Mouse (Mus musculus) limb, embryonic 12.5 days (tissue): ENCODE results near the gene Tmem233. TPM values are rescaled to one million over a fixed set of nuclear protein-coding genes. Genes with fewer than 3 reads are reported as not detected.

Source experiments
- ATAC-seq: fragments of 200-750 bp; cut with Nextera tagmentation; 2 replicates; pipeline ENCODE4 v1.8.0; 2017; ENCODE audit warnings: low read depth, moderate TSS enrichment; ENCODE audit not compliant: insufficient number of reproducible peaks, insufficient read depth, low FRiP score, low TSS enrichment
- H3K27ac ChIP-seq: fragments of 300-500 bp; sonication (generic); 2 replicates; pipeline ENCODE4 v1.5.1; 2016; ENCODE audit warnings: mild to moderate bottlenecking, moderate library complexity
- H3K27me3 ChIP-seq: fragments of 300-500 bp; sonication (generic); 2 replicates; pipeline ENCODE4 v1.6.1; 2016; ENCODE audit warnings: mild to moderate bottlenecking, moderate library complexity
- H3K36me3 ChIP-seq: fragments of 300-500 bp; sonication (generic); 2 replicates; pipeline ENCODE4 v1.6.1; 2016; ENCODE audit warnings: mild to moderate bottlenecking, moderate library complexity
- H3K4me1 ChIP-seq: fragments of 300-500 bp; sonication (generic); replicated peaks from 2 replicates; pipeline ENCODE4 v1.6.1; 2016
- H3K4me2 ChIP-seq: fragments of 300-500 bp; sonication (generic); 2 replicates; pipeline ENCODE4 v1.6.1; 2016; ENCODE audit warnings: mild to moderate bottlenecking, moderate library complexity
- H3K4me3 ChIP-seq: fragments of 300-500 bp; sonication (generic); replicated peaks from 2 replicates; pipeline ENCODE4 v1.5.1; 2016; ENCODE audit warnings: mild to moderate bottlenecking
- H3K9ac ChIP-seq: fragments of 300-500 bp; sonication (generic); replicated peaks from 2 replicates; pipeline ENCODE4 v1.6.1; 2016; ENCODE audit warnings: mild to moderate bottlenecking, moderate library complexity
- H3K9me3 ChIP-seq: fragments of 300-500 bp; sonication (generic); 2 replicates; pipeline ENCODE4 v1.6.1; 2016; ENCODE audit warnings: mild to moderate bottlenecking, moderate library complexity
- WGBS: fragments of 180-500 bp; shearing (Covaris S2); methylation state at CpG from one replicate; pipeline ENCODE4 v1.1.7; 2016; 5-methylcytosine and 5-hydroxymethylcytosine counted together
- polyA plus RNA-seq: library from polyadenylated mRNA; unstranded; fragments of >200 nt; fragmentation: Nextera tagmentation; extraction: Ambion mirVana; gene quantifications from 2 replicates; pipeline ENCODE4 v1.2.1, GENCODE M21; 2016

The Tmem233 gene
- polyA plus RNA-seq = not detected in 2 replicates

DNA sequence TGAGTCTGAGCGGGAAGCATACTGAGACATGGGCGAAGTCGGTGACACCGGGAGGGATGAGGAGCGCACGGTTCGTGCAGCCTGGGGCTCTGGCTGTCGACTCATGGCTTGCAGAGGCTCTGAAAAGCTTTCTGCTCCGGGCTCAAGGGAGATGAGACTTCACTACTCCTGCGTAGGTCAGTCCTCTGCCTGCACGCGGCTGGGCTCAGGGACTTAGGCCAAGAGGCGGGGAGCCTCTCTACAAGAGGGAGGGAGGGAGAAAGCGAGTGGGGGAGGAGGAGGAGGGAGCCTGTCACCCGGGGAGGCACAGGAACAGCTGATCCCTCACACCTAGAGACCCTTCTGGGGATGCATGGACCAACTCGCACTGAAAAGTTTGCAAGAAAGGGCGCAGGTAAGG is at the start of gene Tmem233:
Gene Tmem233 (minus strand): TSS at position 164 of the 400 bp plus-strand sequence.
- H3K4me2 ChIP-seq = no peak within 1 kb of the TSS
- H3K27ac ChIP-seq = no peak within 1 kb of the TSS
- no peaks in the 10 kb centered on the region for H3K4me1 ChIP-seq
- H3K9me3 ChIP-seq = peaks cover 3% of the 10 kb centered on the region; the same call in 1 of the 2 replicates
- no peak for ATAC-seq
- no peak within 1 kb of the TSS for H3K4me3 ChIP-seq
- peaks cover 30% of the 10 kb centered on the region for H3K27me3 ChIP-seq
- H3K9ac ChIP-seq = no peak within 1 kb of the TSS
- 13% methylated on average over 17 of the region's 17 CpGs for whole genome bisulfite sequencing
- H3K36me3 ChIP-seq = no peaks in the 10 kb centered on the region

DNA sequence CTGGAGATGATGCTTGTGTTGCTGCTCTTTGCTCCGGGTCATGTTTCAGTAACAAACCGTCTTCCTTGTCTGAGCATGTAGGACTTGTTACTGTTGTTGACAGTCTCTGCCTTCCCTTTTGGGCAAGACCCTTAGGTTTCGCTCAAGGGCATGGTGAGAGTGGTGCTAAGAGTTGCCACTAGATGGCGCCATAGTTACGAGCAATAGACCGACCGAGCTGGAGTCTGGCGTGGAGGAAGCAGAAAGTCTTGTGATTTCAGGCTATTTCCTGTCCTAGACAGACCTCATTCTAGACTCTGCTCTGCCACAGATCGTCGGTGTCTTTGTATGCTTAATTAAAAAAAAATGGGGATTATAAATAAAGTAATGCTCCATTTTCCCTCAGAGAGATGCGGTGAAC is 40.3 kb upstream of the Tmem233 start:
- 10% methylated on average over 11 of the region's 11 CpGs for WGBS
- no peak overlapping the region for H3K4me2 ChIP-seq
- no peaks in the 10 kb centered on the region for H3K27me3 ChIP-seq
- no peaks in the 10 kb centered on the region for H3K4me1 ChIP-seq
- H3K9me3 ChIP-seq = no peaks in the 10 kb centered on the region
- no peak overlapping the region for H3K4me3 ChIP-seq
- no peak for ATAC-seq
- H3K27ac ChIP-seq = no peak overlapping the region
- H3K36me3 ChIP-seq = no peaks in the 10 kb centered on the region
- no peak overlapping the region for H3K9ac ChIP-seq

GRCm38 (mm10) chr5:116116567-116116966 is 33.5 kb upstream of the Tmem233 start:
- Histone ChIP-seq H3K27ac (no peak overlapping the region), H3K27me3 (no peaks in the 10 kb centered on the region), H3K36me3 (no peaks in the 10 kb centered on the region), H3K9ac (no peak overlapping the region), H3K4me2 (no peak overlapping the region), H3K4me3 (no peak overlapping the region), H3K4me1 (no peaks in the 10 kb centered on the region), H3K9me3 (no peaks in the 10 kb centered on the region)
- 46% methylated on average over 9 of the region's 9 CpGs for WGBS
- ATAC-seq = no peak

DNA sequence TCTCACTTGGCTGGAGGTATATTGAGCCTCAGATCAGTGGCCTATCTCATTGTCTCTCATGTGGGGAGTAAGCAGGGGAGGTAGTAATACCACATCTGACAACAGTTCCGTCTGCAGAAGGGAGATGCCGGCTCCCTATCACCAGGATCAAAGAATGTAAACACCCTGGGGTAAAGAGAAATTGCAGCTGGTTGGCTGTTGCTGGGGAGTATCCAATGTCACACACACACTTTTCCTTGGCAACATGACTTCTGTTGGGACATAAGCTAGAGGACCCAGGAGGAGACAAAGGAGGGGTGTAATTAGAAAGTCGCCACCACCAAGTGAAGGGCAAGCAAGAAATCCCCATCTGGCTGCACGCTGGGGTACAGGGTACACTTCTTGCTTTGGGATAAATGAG is 33.1 kb upstream of the Tmem233 start:
- Histone ChIP-seq H3K36me3 (no peaks in the 10 kb centered on the region), H3K4me1 (no peaks in the 10 kb centered on the region), H3K9ac (no peak overlapping the region), H3K4me2 (no peak overlapping the region), H3K9me3 (no peaks in the 10 kb centered on the region), H3K27ac (no peak overlapping the region), H3K27me3 (no peaks in the 10 kb centered on the region), H3K4me3 (no peak overlapping the region)
- 49% methylated on average over 4 of the region's 4 CpGs for WGBS
- no peak for ATAC-seq

GRCm38 (mm10) chr5:116115071-116115834 is 32.2 kb upstream of the Tmem233 start:
- Histone ChIP-seq H3K4me3 (no peak overlapping the region), H3K27ac (no peak overlapping the region), H3K4me2 (no peak overlapping the region), H3K4me1 (no peaks in the 10 kb centered on the region), H3K36me3 (no peaks in the 10 kb centered on the region), H3K27me3 (no peaks in the 10 kb centered on the region), H3K9ac (no peak overlapping the region), H3K9me3 (no peaks in the 10 kb centered on the region)
- WGBS = 64% methylated on average over 14 of the region's 14 CpGs
- ATAC-seq = no peak

DNA sequence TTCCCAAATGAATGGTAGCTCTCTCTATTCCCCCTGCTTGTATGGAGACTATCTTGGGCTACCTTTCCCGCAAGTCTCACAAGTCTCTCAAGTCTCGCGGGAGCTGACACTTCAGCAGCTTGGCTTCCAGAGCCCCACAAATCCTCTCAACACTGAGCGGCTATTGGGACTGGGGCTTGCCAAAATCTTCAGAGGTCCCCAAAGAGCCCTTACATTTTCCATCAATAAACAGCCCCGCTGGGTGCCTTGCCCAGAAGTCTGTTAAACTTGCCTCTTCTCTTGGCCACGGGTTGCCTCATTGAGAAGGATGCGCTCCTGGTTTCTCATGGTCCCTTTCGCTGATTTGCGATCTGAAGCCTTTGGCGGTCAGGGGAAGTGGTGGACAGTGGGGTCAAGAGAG is 25.6 kb upstream of the Tmem233 start:
- no peaks in the 10 kb centered on the region for H3K27me3 ChIP-seq
- no peak overlapping the region for H3K27ac ChIP-seq
- H3K4me2 ChIP-seq = no peak overlapping the region
- no peaks in the 10 kb centered on the region for H3K4me1 ChIP-seq
- no peak overlapping the region for H3K9ac ChIP-seq
- no peaks in the 10 kb centered on the region for H3K36me3 ChIP-seq
- H3K9me3 ChIP-seq = no peaks in the 10 kb centered on the region
- WGBS = 92% methylated on average over 10 of the region's 10 CpGs
- no peak overlapping the region for H3K4me3 ChIP-seq
- no peak for ATAC-seq

GRCm38 (mm10) chr5:116084231-116084630 is 1.2 kb upstream of the Tmem233 start:
- no peak for ATAC-seq
- Histone ChIP-seq H3K36me3 (no peaks in the 10 kb centered on the region), H3K4me3 (no peak overlapping the region), H3K27ac (no peak overlapping the region), H3K9me3 (peaks cover 3% of the 10 kb centered on the region; the same call in 1 of the 2 replicates), H3K4me1 (no peaks in the 10 kb centered on the region), H3K27me3 (peaks cover 30% of the 10 kb centered on the region), H3K4me2 (no peak overlapping the region), H3K9ac (no peak overlapping the region)
- WGBS = 88% methylated on average over 6 of the region's 6 CpGs

- WGBS = 41% methylated on average over 17 of the region's 17 CpGs
- Histone ChIP-seq H3K27ac (no peak overlapping the region), H3K36me3 (no peaks in the 10 kb centered on the region), H3K9ac (no peak overlapping the region), H3K4me2 (no peak overlapping the region), H3K4me3 (no peak overlapping the region), H3K4me1 (no peaks in the 10 kb centered on the region), H3K9me3 (peaks cover 3% of the 10 kb centered on the region; the same call in 1 of the 2 replicates), H3K27me3 (peaks cover 30% of the 10 kb centered on the region)
- ATAC-seq = no peak
Observed at GRCm38 (mm10) chr5:116082241-116082900, 673 bp downstream of the Tmem233 start.

DNA sequence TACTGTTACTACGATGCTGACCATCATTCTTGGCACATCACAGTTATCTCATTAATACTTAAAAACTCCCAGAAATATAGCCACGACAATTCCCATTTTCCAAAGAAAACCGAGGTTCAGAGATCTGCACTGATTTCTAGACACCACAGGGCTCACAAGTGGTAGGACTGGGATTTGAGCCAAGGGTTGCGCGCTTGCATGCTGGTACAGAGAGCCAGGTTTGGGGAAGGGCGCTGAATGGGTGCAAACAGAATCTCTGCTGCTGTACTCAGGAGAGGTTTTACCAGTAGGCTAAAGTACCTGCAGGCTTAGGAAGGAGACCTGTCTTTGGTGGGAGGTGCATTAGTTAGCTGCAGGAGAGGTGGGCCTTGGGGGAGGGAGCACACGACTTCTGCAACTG is 1.4 kb downstream of the Tmem233 start:
- Histone ChIP-seq H3K4me2 (no peak overlapping the region), H3K9ac (no peak overlapping the region), H3K27me3 (peaks cover 30% of the 10 kb centered on the region), H3K9me3 (peaks cover 3% of the 10 kb centered on the region; the same call in 1 of the 2 replicates), H3K4me1 (no peaks in the 10 kb centered on the region), H3K27ac (no peak overlapping the region), H3K36me3 (no peaks in the 10 kb centered on the region), H3K4me3 (no peak overlapping the region)
- no peak for ATAC-seq
- WGBS = 85% methylated on average over 7 of the region's 7 CpGs

DNA sequence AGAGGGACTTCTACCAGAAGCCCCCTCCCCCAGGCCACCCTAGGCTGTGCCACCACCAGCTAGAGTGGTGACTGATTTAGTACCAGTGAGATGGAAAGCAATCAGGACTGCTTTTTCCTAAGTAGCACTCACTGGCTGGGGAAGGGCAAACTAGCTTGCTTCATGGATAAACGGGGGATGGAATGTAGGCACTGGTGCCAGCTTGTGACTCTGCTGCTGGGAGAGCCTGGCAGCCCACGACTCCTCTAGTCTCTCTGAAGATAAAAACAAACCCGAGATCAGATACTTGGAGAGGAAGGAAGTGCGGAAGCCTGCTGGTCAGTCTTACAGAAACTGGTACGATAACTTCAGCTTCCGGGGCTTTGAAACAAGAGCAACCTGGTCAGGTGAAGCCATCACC is 2.3 kb downstream of the Tmem233 start:
- H3K4me1 ChIP-seq = no peaks in the 10 kb centered on the region
- no peak overlapping the region for H3K9ac ChIP-seq
- no peak overlapping the region for H3K4me2 ChIP-seq
- H3K9me3 ChIP-seq = peaks cover 3% of the 10 kb centered on the region; the same call in 1 of the 2 replicates
- ATAC-seq = no peak
- WGBS = 61% methylated on average over 6 of the region's 6 CpGs
- H3K36me3 ChIP-seq = no peaks in the 10 kb centered on the region
- H3K27ac ChIP-seq = no peak overlapping the region
- no peak overlapping the region for H3K4me3 ChIP-seq
- H3K27me3 ChIP-seq = peaks cover 30% of the 10 kb centered on the region

DNA sequence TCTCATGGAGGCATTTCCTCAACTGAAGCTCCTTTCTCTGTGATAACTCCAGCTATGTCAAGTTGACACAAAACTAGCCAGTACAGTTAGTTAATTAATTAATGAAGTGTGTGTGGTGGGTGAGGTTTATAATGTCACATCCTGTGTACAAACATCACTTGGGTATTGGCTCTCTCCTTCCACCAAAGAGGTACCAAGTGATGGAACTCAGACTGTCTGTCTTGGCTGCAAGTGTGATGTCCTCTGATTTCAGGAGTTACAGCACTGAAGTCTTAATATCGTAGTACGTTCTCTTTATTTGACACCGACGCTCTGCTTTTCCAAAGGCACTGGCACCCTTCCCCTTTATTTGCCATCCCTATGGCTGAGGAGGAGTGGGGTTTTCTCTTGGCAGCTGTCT is 13.4 kb downstream of the Tmem233 start:
- H3K9ac ChIP-seq = no peak overlapping the region
- H3K4me2 ChIP-seq = no peak overlapping the region
- H3K9me3 ChIP-seq = no peaks in the 10 kb centered on the region
- WGBS = 90% methylated on average over 4 of the region's 4 CpGs
- ATAC-seq = no peak
- no peaks in the 10 kb centered on the region for H3K4me1 ChIP-seq
- no peak overlapping the region for H3K27ac ChIP-seq
- no peaks in the 10 kb centered on the region for H3K36me3 ChIP-seq
- H3K27me3 ChIP-seq = no peaks in the 10 kb centered on the region
- H3K4me3 ChIP-seq = no peak overlapping the region
